Mouse (Mus musculus) neural tube, embryonic 11.5 days (tissue): ENCODE results near the gene Padi2. TPM values are rescaled to one million over a fixed set of nuclear protein-coding genes. Genes with fewer than 3 reads are reported as not detected.

Experiments
- ATAC-seq: fragments of 200-750 bp; cut with Nextera tagmentation; 2 replicates; pipeline ENCODE4 v1.8.0; 2017; ENCODE audit warnings: moderate number of reproducible peaks, mild to moderate bottlenecking, moderate TSS enrichment, moderate library complexity; ENCODE audit not compliant: insufficient read depth, low FRiP score, low TSS enrichment
- DNase-seq: peaks from one replicate; pipeline ENCODE4 v3.0.0-alpha.2; 2015; ENCODE audit warnings: low spot score
- H3K27ac ChIP-seq: fragments of 300-500 bp; sonication (generic); 2 replicates; pipeline ENCODE4 v1.5.1; 2014; ENCODE audit warnings: low read depth, mild to moderate bottlenecking, low read length
- H3K27me3 ChIP-seq: fragments of 300-500 bp; sonication (generic); 2 replicates; pipeline ENCODE4 v1.6.1; 2014; ENCODE audit warnings: mild to moderate bottlenecking, low read length, mixed read lengths; ENCODE audit not compliant: control insufficient read depth, insufficient read depth
- H3K36me3 ChIP-seq: fragments of 300-500 bp; sonication (generic); 2 replicates; pipeline ENCODE4 v1.6.1; 2014; ENCODE audit warnings: mild to moderate bottlenecking, low read length, moderate library complexity, mixed read lengths; ENCODE audit not compliant: control insufficient read depth, insufficient read depth
- H3K4me1 ChIP-seq: fragments of 300-500 bp; sonication (generic); 2 replicates; pipeline ENCODE4 v1.6.1; 2014; ENCODE audit warnings: low read length, mixed read lengths; ENCODE audit not compliant: control insufficient read depth, insufficient read depth
- H3K4me2 ChIP-seq: fragments of 300-500 bp; sonication (generic); 2 replicates; pipeline ENCODE4 v1.6.1; 2014; ENCODE audit warnings: low read depth, mild to moderate bottlenecking, moderate library complexity
- H3K4me3 ChIP-seq: fragments of 300-500 bp; sonication (generic); 2 replicates; pipeline ENCODE4 v1.5.1; 2014; ENCODE audit warnings: low read depth, low read length
- H3K9ac ChIP-seq: fragments of 300-500 bp; sonication (generic); 2 replicates; pipeline ENCODE4 v1.6.1; 2014; ENCODE audit warnings: mild to moderate bottlenecking, low read length
- H3K9me3 ChIP-seq: fragments of 300-500 bp; sonication (generic); 2 replicates; pipeline ENCODE4 v1.6.1; 2016; ENCODE audit warnings: low read length; ENCODE audit not compliant: control insufficient read depth
- WGBS: fragments of 180-500 bp; shearing (Covaris S2); extraction: QIAGEN DNeasy Blood & Tissue Kit; methylation state at CpG from one replicate; pipeline ENCODE4 v1.1.7; 2014; 5-methylcytosine and 5-hydroxymethylcytosine counted together
- polyA plus RNA-seq: library from polyadenylated mRNA; unstranded; fragments of >200 nt; fragmentation: Nextera tagmentation; extraction: Ambion mirVana; gene quantifications from 2 replicates; pipeline ENCODE4 v1.2.1, GENCODE M21; 2014

The Padi2 gene
- polyA plus RNA-seq, 1 experiment from 2014 or later: 1.7 TPM

- WGBS: 95% methylated on average over 4 of the region's 4 CpGs
- Histone ChIP-seq H3K4me1 (no peaks in the 10 kb centered on the region), H3K9ac (no peak overlapping the region), H3K9me3 (no peaks in the 10 kb centered on the region), H3K4me2 (no peak overlapping the region), H3K36me3 (no peaks in the 10 kb centered on the region), H3K4me3 (no peak overlapping the region), H3K27me3 (no peaks in the 10 kb centered on the region), H3K27ac (no peak overlapping the region)
- DNase-seq: no peak
- no peak for ATAC-seq
Observed at GRCm38 (mm10) chr4:140945571-140945970, 39.4 kb downstream of the Padi2 start.

DNA sequence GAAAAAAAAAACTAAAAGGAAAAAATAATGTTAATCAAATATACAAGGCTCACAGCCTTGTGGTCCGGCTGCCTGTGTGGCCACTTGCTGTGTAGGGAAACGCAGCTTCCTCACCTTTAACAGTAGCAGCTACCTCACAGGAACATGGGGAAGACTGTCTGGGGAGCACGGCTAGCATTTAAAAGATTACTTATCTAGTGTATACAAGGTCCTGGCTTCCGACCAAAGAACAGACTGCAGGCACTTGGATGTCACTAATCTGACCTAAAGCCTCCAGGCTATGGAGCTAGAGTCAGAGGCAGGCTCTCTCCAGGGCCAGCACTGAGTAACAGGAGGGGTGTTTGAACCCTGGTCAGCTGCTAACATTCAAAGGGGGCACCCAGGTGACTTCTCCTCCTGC is 39.9 kb downstream of the Padi2 start:
- no peak overlapping the region for H3K9ac ChIP-seq
- DNase-seq (no peak), ATAC-seq (no peak)
- H3K27ac ChIP-seq: no peak overlapping the region
- H3K27me3 ChIP-seq: no peaks in the 10 kb centered on the region
- H3K4me1 ChIP-seq: no peaks in the 10 kb centered on the region
- H3K4me3 ChIP-seq: no peak overlapping the region
- no peaks in the 10 kb centered on the region for H3K36me3 ChIP-seq
- H3K9me3 ChIP-seq: no peaks in the 10 kb centered on the region
- 84% methylated on average over 4 of the region's 4 CpGs for WGBS
- no peak overlapping the region for H3K4me2 ChIP-seq

GRCm38 (mm10) chr4:140946580-140947205 is 40.5 kb downstream of the Padi2 start:
- WGBS: 73% methylated on average over 14 of the region's 14 CpGs
- ATAC-seq (no peak), DNase-seq (no peak)

GRCm38 (mm10) chr4:140947487-140948440 is 41.6 kb downstream of the Padi2 start:
- H3K27ac ChIP-seq: no peak overlapping the region
- H3K27me3 ChIP-seq: no peaks in the 10 kb centered on the region
- H3K4me3 ChIP-seq: no peak overlapping the region
- no peak for DNase-seq
- no peak for ATAC-seq
- H3K9me3 ChIP-seq: no peaks in the 10 kb centered on the region
- no peak overlapping the region for H3K4me2 ChIP-seq
- no peaks in the 10 kb centered on the region for H3K4me1 ChIP-seq
- no peaks in the 10 kb centered on the region for H3K36me3 ChIP-seq
- WGBS: 82% methylated on average over 12 of the region's 12 CpGs
- H3K9ac ChIP-seq: no peak overlapping the region

More at GRCm38 (mm10) chr4:140946580-140947205, 40.5 kb downstream of the Padi2 start:
- no peak overlapping the region for H3K27ac ChIP-seq
- no peaks in the 10 kb centered on the region for H3K4me1 ChIP-seq
- no peak overlapping the region for H3K4me3 ChIP-seq
- H3K27me3 ChIP-seq: no peaks in the 10 kb centered on the region
- no peaks in the 10 kb centered on the region for H3K9me3 ChIP-seq
- no peak overlapping the region for H3K4me2 ChIP-seq
- no peaks in the 10 kb centered on the region for H3K36me3 ChIP-seq
- H3K9ac ChIP-seq: no peak overlapping the region

GRCm38 (mm10) chr4:140948481-140948880 is 42.3 kb downstream of the Padi2 start:
- ATAC-seq (no peak), DNase-seq (no peak)
- Histone ChIP-seq H3K4me1 (no peaks in the 10 kb centered on the region), H3K36me3 (no peaks in the 10 kb centered on the region), H3K9ac (no peak overlapping the region), H3K27ac (no peak overlapping the region), H3K9me3 (no peaks in the 10 kb centered on the region), H3K27me3 (no peaks in the 10 kb centered on the region), H3K4me3 (no peak overlapping the region), H3K4me2 (no peak overlapping the region)
- 90% methylated on average over 6 of the region's 6 CpGs for WGBS

DNA sequence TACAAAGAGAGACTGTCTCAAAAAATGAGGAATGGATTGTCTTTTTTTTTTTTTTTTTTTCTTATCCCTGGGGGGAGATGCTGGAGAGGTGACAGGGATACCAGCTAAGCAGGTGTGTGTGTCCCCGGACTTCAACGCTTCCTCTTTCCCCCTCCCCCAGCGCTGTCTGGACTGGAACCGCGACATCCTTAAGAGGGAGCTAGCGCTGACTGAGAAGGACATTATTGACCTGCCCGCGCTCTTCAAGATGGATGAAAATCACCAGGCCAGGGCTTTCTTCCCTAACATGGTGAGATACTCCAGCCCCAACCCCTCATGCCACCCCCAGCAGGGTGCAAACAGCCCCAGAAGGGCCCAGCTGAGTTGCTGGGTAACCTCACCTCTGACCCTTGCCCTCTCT is 42.9 kb downstream of the Padi2 start:
- 85% methylated on average over 8 of the region's 8 CpGs for WGBS
- Histone ChIP-seq H3K27ac (no peak overlapping the region), H3K9me3 (no peaks in the 10 kb centered on the region), H3K4me3 (no peak overlapping the region), H3K4me1 (no peaks in the 10 kb centered on the region), H3K4me2 (no peak overlapping the region), H3K9ac (no peak overlapping the region), H3K36me3 (no peaks in the 10 kb centered on the region), H3K27me3 (no peaks in the 10 kb centered on the region)
- no peak for ATAC-seq
- no peak for DNase-seq

- H3K4me3 ChIP-seq: no peak overlapping the region
- H3K27me3 ChIP-seq: no peaks in the 10 kb centered on the region
- no peaks in the 10 kb centered on the region for H3K36me3 ChIP-seq
- no peak overlapping the region for H3K4me2 ChIP-seq
- no peak overlapping the region for H3K9ac ChIP-seq
- WGBS: 84% methylated on average over 16 of the region's 16 CpGs
- ATAC-seq (no peak), DNase-seq (no peak)
- H3K27ac ChIP-seq: no peak overlapping the region
- H3K4me1 ChIP-seq: no peaks in the 10 kb centered on the region
- no peaks in the 10 kb centered on the region for H3K9me3 ChIP-seq
Observed at GRCm38 (mm10) chr4:140949616-140950015, 43.5 kb downstream of the Padi2 start.

- Histone ChIP-seq H3K4me3 (no peak overlapping the region), H3K4me1 (no peaks in the 10 kb centered on the region), H3K9ac (no peak overlapping the region), H3K9me3 (no peaks in the 10 kb centered on the region), H3K27ac (no peak overlapping the region), H3K36me3 (no peaks in the 10 kb centered on the region), H3K27me3 (no peaks in the 10 kb centered on the region), H3K4me2 (no peak overlapping the region)
- WGBS: 86% methylated on average over 3 of the region's 3 CpGs
- DNase-seq (no peak), ATAC-seq (no peak)
Observed at GRCm38 (mm10) chr4:140950574-140950973, 44.4 kb downstream of the Padi2 start.
